Mouse (Mus musculus): ENCODE data around the gene Slc25a35. TPM values are rescaled to one million over a fixed set of nuclear protein-coding genes. Genes with fewer than 3 reads are reported as not detected.

The Slc25a35 gene
- total and polyA plus RNA-seq, 3 experiments = 3.3 to 4.9 TPM; not detected in 1

DNA sequence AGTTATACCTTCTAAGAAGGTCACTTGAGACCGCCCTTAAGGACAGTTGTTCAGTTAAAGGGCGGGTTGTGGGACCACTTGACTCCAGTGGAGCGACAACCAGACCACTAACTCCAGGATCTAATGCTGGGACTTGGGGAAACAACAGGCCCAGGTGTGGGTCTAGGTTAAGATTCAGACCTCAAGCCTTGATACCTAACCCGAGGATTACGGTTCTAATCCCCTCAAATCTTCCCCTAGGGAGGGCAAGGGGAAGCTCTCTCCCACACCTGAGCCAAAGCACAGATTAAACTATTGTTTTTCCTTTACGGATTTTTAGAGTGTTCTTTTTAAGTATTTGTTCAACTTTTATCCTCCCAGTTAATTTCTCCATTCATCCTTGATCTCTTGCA lies 6.1 kb downstream of the Slc25a35 start:
- H3K9ac ChIP-seq (ENCODE audit: control insufficient read depth, low read depth, low read length, poor library complexity, severe bottlenecking) = peak overlapping the region; percentile 59

DNA sequence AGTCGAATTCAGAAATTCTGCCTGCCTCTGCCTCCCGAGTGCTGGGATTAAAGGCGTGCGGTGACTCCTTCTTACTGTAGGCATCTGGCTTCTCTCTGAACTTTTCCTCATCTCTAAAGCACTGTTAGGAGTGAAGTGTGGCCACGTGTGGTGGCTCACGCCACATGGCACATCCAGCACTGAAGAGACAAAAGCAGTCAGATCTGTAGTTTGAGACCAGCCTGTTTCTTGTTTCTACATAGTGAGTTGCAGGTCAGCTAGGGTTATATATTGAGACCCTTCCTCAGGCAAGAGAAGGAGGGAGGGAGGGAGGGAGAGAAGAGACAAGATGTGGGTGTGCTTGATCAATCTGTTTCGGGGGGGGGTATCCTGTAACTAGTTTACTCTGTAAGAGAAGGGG lies 7.2 kb downstream of the Slc25a35 start, which contains the start of gene Rangrf:
Rangrf (minus strand) TSS at position 101 of the 400 bp plus-strand sequence.
- TF ChIP-seq ZMIZ1 (IDR thresholded peaks at IDR 0.05; ENCODE audit: low read depth, low read length) (no peak), MEF2A (IDR thresholded peaks at IDR 0.05; ENCODE audit: extremely low read depth, insufficient replicate concordance, low read depth, low read length, poor library complexity, severe bottlenecking) (no peak), ZKSCAN1 (IDR thresholded peaks at IDR 0.05; ENCODE audit: low read depth, low read length) (no peak), MAZ (IDR thresholded peaks at IDR 0.05; ENCODE audit: low read depth, low read length) (no peak), MYB (IDR thresholded peaks at IDR 0.05; ENCODE audit: low read depth, low read length) (no peak), SMC3 (IDR thresholded peaks at IDR 0.05; ENCODE audit: low read depth, low read length) (no peak), JUND (IDR thresholded peaks at IDR 0.05; ENCODE audit: low read depth, low read length) (no peak), HCFC1 (IDR thresholded peaks at IDR 0.05; ENCODE audit: low read depth, low read length) (no peak), E2F4 (IDR thresholded peaks at IDR 0.05; ENCODE audit: borderline replicate concordance, low read depth, low read length) (no peak), MAX (IDR thresholded peaks at IDR 0.05; ENCODE audit: low read length) (no peak), EP300 (IDR thresholded peaks at IDR 0.05; ENCODE audit: low read depth in 1 of 2, low read length in 2 of 2) (no peak), NRF1 (IDR thresholded peaks at IDR 0.05; ENCODE audit: insufficient read depth, low read depth, low read length, poor library complexity, severe bottlenecking) (no peak), KAT2A (conservative IDR thresholded peaks at IDR 0.05; ENCODE audit: low read depth, low read length) (no peak), MYC (IDR thresholded peaks at IDR 0.05; ENCODE audit: low read depth, low read length) (no peak)
- peaks cover 0 to 10% of the 10 kb centered on the region in 2 experiments; a peak in 2 of 4 replicates for H3K36me3 ChIP-seq (ENCODE audit: control insufficient read depth in 1 of 2, insufficient read depth in 2 of 2, low read length in 2 of 2)
- H3K9me3 ChIP-seq (replicated peaks; ENCODE audit: insufficient read depth, low read length) = no peaks in the 10 kb centered on the region
- peaks cover 6 to 15% of the 10 kb centered on the region in 2 experiments for H3K4me1 ChIP-seq (ENCODE audit: control insufficient read depth in 1 of 2, insufficient read depth in 2 of 2, low read length in 2 of 2)
- no peak for DNase-seq (ENCODE audit: low read depth, low spot score)
- no peak within 1 kb of the TSS for H3K27ac ChIP-seq (ENCODE audit: control insufficient read depth, low read depth, low read length)
- H3K27me3 ChIP-seq (ENCODE audit: control insufficient read depth in 1 of 2, insufficient read depth in 2 of 2, low read length in 2 of 2) = no peaks in the 10 kb centered on the region
- H3K4me3 ChIP-seq (ENCODE audit: control insufficient read depth in 1 of 2, insufficient read depth in 1 of 2, low read depth in 2 of 2, low read length in 2 of 2) = peak within 1 kb of the TSS; percentile 75 to 76
- H3K79me2 ChIP-seq (ENCODE audit: control insufficient read depth, insufficient read depth, low read length, poor library complexity) = no peaks in the 10 kb centered on the region; the same call in 1 of the 2 replicates
- peak within 1 kb of the TSS; percentile 59 for H3K9ac ChIP-seq (ENCODE audit: control insufficient read depth, low read depth, low read length, poor library complexity, severe bottlenecking)

More for the DNA sequence above, 6.1 kb downstream of the Slc25a35 start:
- no peaks in the 10 kb centered on the region for H3K27me3 ChIP-seq (ENCODE audit: control insufficient read depth in 1 of 2, insufficient read depth in 2 of 2, low read length in 2 of 2)
- no peaks in the 10 kb centered on the region; the same call in 1 of the 2 replicates for H3K79me2 ChIP-seq (ENCODE audit: control insufficient read depth, insufficient read depth, low read length, poor library complexity)
- TF ChIP-seq NRF1 (IDR thresholded peaks at IDR 0.05; ENCODE audit: insufficient read depth, low read depth, low read length, poor library complexity, severe bottlenecking) (no peak), KAT2A (conservative IDR thresholded peaks at IDR 0.05; ENCODE audit: low read depth, low read length) (no peak), MYB (IDR thresholded peaks at IDR 0.05; ENCODE audit: low read depth, low read length) (no peak), ZC3H11A (IDR thresholded peaks at IDR 0.05; ENCODE audit: low read depth, low read length) (no peak), TCF12 (IDR thresholded peaks at IDR 0.05; ENCODE audit: low read depth, low read length) (no peak), MYC (IDR thresholded peaks at IDR 0.05; ENCODE audit: low read depth, low read length) (no peak)
- 0 out of 2 replicates have a peak overlapping the region, but pooled peaks have one; percentile 22 for H3K27ac ChIP-seq (ENCODE audit: control insufficient read depth, low read depth, low read length)
- no peak for DNase-seq (ENCODE audit: low read depth, low spot score)
- peaks cover under 1 to 11% of the 10 kb centered on the region in 2 experiments; a peak in 3 of 4 replicates for H3K4me1 ChIP-seq (ENCODE audit: control insufficient read depth in 1 of 2, insufficient read depth in 2 of 2, low read length in 2 of 2)
- H3K9me3 ChIP-seq (replicated peaks; ENCODE audit: insufficient read depth, low read length) = no peaks in the 10 kb centered on the region
- H3K4me3 ChIP-seq (ENCODE audit: control insufficient read depth in 1 of 2, insufficient read depth in 1 of 2, low read depth in 2 of 2, low read length in 2 of 2) = peak overlapping the region; percentile 75 to 76
- peaks cover 0 to 3% of the 10 kb centered on the region in 2 experiments; a peak in 2 of 4 replicates for H3K36me3 ChIP-seq (ENCODE audit: control insufficient read depth in 1 of 2, insufficient read depth in 2 of 2, low read length in 2 of 2)
